Mouse (Mus musculus): Measurements from ENCODE around the gene Clcn1. TPM values are rescaled to one million over a fixed set of nuclear protein-coding genes. Genes with fewer than 3 reads are reported as not detected.

Gene Clcn1
- total and polyA plus RNA-seq, 2 experiments from 2014 or later: 1.2 to 1.3 TPM

GRCm38 (mm10) chr6:42318293-42318692, 31.8 kb downstream of the Clcn1 start:
- no peaks in the 10 kb centered on the region for H3K9me3 ChIP-seq (ENCODE audit: low read length)
- DNase-seq (ENCODE audit: low spot score): no peak
- no peaks in the 10 kb centered on the region for H3K27me3 ChIP-seq (ENCODE audit: insufficient read depth, low read length)
- ATAC-seq (ENCODE audit: low FRiP score): no peak
- no peak overlapping the region for H3K9ac ChIP-seq (replicated peaks; ENCODE audit: low read length, poor library complexity, severe bottlenecking)
- no peak overlapping the region for H3K27ac ChIP-seq (ENCODE audit: low read depth, low read length)
- 88% methylated on average over 4 of the region's 4 CpGs for WGBS
- no peaks in the 10 kb centered on the region for H3K4me1 ChIP-seq (ENCODE audit: insufficient read depth, low read length)
- no peak for TF ChIP-seq CTCF (IDR thresholded peaks at IDR 0.05)
- H3K4me3 ChIP-seq (ENCODE audit: low read depth, low read length): no peak overlapping the region
- H3K4me2 ChIP-seq (ENCODE audit: low read depth, low read length, poor library complexity, severe bottlenecking): no peak overlapping the region
- peaks cover 21% of the 10 kb centered on the region for H3K36me3 ChIP-seq (ENCODE audit: insufficient read depth, low read length)

- Histone ChIP-seq H3K27ac (ENCODE audit: low read depth, low read length) (peak overlapping the region; percentile 71), H3K4me2 (ENCODE audit: low read depth, low read length, poor library complexity, severe bottlenecking) (peak overlapping the region; percentile 72), H3K4me1 (ENCODE audit: insufficient read depth, low read length) (no peaks in the 10 kb centered on the region), H3K9me3 (ENCODE audit: low read length) (no peaks in the 10 kb centered on the region), H3K36me3 (ENCODE audit: insufficient read depth, low read length) (peaks cover under 1% of the 10 kb centered on the region), H3K27me3 (ENCODE audit: insufficient read depth, low read length) (no peaks in the 10 kb centered on the region), H3K4me3 (ENCODE audit: low read depth, low read length) (peak overlapping the region; percentile 58), H3K9ac (replicated peaks; ENCODE audit: low read length, poor library complexity, severe bottlenecking) (peak overlapping the region; percentile 81)
- 0 out of 2 replicates have a peak, but pooled peaks have one; percentile 17 for TF ChIP-seq CTCF (IDR thresholded peaks at IDR 0.05)
- ATAC-seq (ENCODE audit: low FRiP score): peak; percentile 34
- DNase-seq (ENCODE audit: low spot score): peak; percentile 25
- WGBS: under 1% methylated on average over 28 of the region's 28 CpGs
Measured at GRCm38 (mm10) chr6:42323371-42324066, 37.0 kb downstream of the Clcn1 start.

GRCm38 (mm10) chr6:42324067-42324481, 37.6 kb downstream of the Clcn1 start:
- ATAC-seq (ENCODE audit: low FRiP score): peak; percentile 67
- H3K27me3 ChIP-seq (ENCODE audit: insufficient read depth, low read length): no peaks in the 10 kb centered on the region
- DNase-seq (ENCODE audit: low spot score): peak; percentile 30
- TF ChIP-seq CTCF (IDR thresholded peaks at IDR 0.05): no peak; the same call in 1 of the 2 replicates
- peak overlapping the region; percentile 58 for H3K4me3 ChIP-seq (ENCODE audit: low read depth, low read length)
- WGBS: 0% methylated on average over 21 of the region's 32 CpGs
- H3K27ac ChIP-seq (ENCODE audit: low read depth, low read length): peak overlapping the region; percentile 71
- no peaks in the 10 kb centered on the region for H3K9me3 ChIP-seq (ENCODE audit: low read length)
- peak overlapping the region; percentile 81 for H3K9ac ChIP-seq (replicated peaks; ENCODE audit: low read length, poor library complexity, severe bottlenecking)
- no peaks in the 10 kb centered on the region for H3K4me1 ChIP-seq (ENCODE audit: insufficient read depth, low read length)
- peak overlapping the region; percentile 72 for H3K4me2 ChIP-seq (ENCODE audit: low read depth, low read length, poor library complexity, severe bottlenecking)
- H3K36me3 ChIP-seq (ENCODE audit: insufficient read depth, low read length): no peaks in the 10 kb centered on the region; the same call in 1 of the 2 replicates

GRCm38 (mm10) chr6:42324482-42325267, 38.2 kb downstream of the Clcn1 start, which contains the start of gene Fam131b:
Gene Fam131b (minus strand): TSS chr6:42324643.
- WGBS: under 1% methylated on average over 32 of the region's 68 CpGs
- Histone ChIP-seq H3K4me3 (ENCODE audit: low read depth, low read length) (peak within 1 kb of the TSS; percentile 58), H3K4me2 (ENCODE audit: low read depth, low read length, poor library complexity, severe bottlenecking) (peak within 1 kb of the TSS; percentile 72), H3K27me3 (ENCODE audit: insufficient read depth, low read length) (no peaks in the 10 kb centered on the region), H3K9me3 (ENCODE audit: low read length) (no peaks in the 10 kb centered on the region), H3K4me1 (ENCODE audit: insufficient read depth, low read length) (no peaks in the 10 kb centered on the region), H3K27ac (ENCODE audit: low read depth, low read length) (peak within 1 kb of the TSS; percentile 71), H3K9ac (replicated peaks; ENCODE audit: low read length, poor library complexity, severe bottlenecking) (peak within 1 kb of the TSS; percentile 81), H3K36me3 (ENCODE audit: insufficient read depth, low read length) (no peaks in the 10 kb centered on the region; the same call in 1 of the 2 replicates)
- TF ChIP-seq CTCF (IDR thresholded peaks at IDR 0.05): no peak
- peak; percentile 90 for ATAC-seq (ENCODE audit: low FRiP score)
- peak; percentile 77 for DNase-seq (ENCODE audit: low spot score)

DNA sequence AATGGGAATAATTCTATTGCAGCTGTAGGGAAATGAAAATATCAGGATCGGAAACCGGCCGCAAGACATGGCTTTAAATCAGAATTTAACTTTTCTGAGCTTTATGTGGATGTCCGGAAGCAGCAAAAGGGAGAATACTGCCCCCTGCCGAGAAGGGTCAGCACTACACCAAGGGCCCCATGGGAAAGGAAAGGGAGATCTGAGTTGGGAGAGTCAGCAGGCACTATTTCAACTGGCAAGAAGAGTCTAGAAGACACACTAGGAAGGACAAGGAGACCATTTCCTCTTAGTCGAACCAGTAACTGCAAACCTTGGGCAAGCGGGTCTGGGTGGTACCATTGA, 38.8 kb downstream of the Clcn1 start:
- Histone ChIP-seq H3K4me3 (ENCODE audit: low read depth, low read length) (peak overlapping the region; percentile 58), H3K4me1 (ENCODE audit: insufficient read depth, low read length) (no peaks in the 10 kb centered on the region), H3K27ac (ENCODE audit: low read depth, low read length) (peak overlapping the region; percentile 38; the same call in 1 of the 2 replicates), H3K9ac (replicated peaks; ENCODE audit: low read length, poor library complexity, severe bottlenecking) (no peak overlapping the region), H3K27me3 (ENCODE audit: insufficient read depth, low read length) (no peaks in the 10 kb centered on the region), H3K36me3 (ENCODE audit: insufficient read depth, low read length) (no peaks in the 10 kb centered on the region; the same call in 1 of the 2 replicates), H3K9me3 (ENCODE audit: low read length) (no peaks in the 10 kb centered on the region), H3K4me2 (ENCODE audit: low read depth, low read length, poor library complexity, severe bottlenecking) (peak overlapping the region; percentile 72)
- peak; percentile 85 for TF ChIP-seq CTCF (IDR thresholded peaks at IDR 0.05)
- ATAC-seq (ENCODE audit: low FRiP score) (0 out of 2 replicates have a peak, but pooled peaks have one; percentile 5), DNase-seq (ENCODE audit: low spot score) (peak; percentile 69)
- 3% methylated on average over 7 of the region's 7 CpGs for WGBS

Data from midbrain, postnatal 0 days (tissue).